Mouse (Mus musculus) intestine, postnatal 0 days (tissue): ENCODE measurements at regions not wholly inside any gene's neighbourhood (a gene's known extent, or its start where the extent isn't known, plus 50 kb on each side); places are given as distances from the start of the nearest gene placed in this dataset.

Experiments
- ATAC-seq: fragments of 200-750 bp; cut with Nextera tagmentation; 2 replicates; pipeline ENCODE4 v1.8.0; 2017; ENCODE audit warnings: mild to moderate bottlenecking, moderate TSS enrichment, moderate library complexity
- H3K27ac ChIP-seq: fragments of 300-500 bp; sonication (generic); 2 replicates; pipeline ENCODE4 v1.5.1; 2014; ENCODE audit warnings: mild to moderate bottlenecking, low read depth, low read length, moderate library complexity
- H3K27me3 ChIP-seq: fragments of 300-500 bp; sonication (generic); replicated peaks from 2 replicates; pipeline ENCODE4 v1.6.1; 2014; ENCODE audit warnings: low read length, mixed read lengths; ENCODE audit not compliant: control insufficient read depth, insufficient read depth
- H3K36me3 ChIP-seq: fragments of 300-500 bp; sonication (generic); 2 replicates; pipeline ENCODE4 v1.6.1; 2014; ENCODE audit warnings: mild to moderate bottlenecking, moderate library complexity; ENCODE audit not compliant: control insufficient read depth, insufficient read depth
- H3K4me1 ChIP-seq: fragments of 300-500 bp; sonication (generic); replicated peaks from 2 replicates; pipeline ENCODE4 v1.6.1; 2014; ENCODE audit warnings: antibody characterized with exemption, low read length, mixed read lengths; ENCODE audit not compliant: control insufficient read depth, insufficient read depth
- H3K4me2 ChIP-seq: fragments of 300-500 bp; sonication (generic); replicated peaks from 2 replicates; pipeline ENCODE4 v1.6.1; 2014; ENCODE audit warnings: low read depth, mild to moderate bottlenecking, moderate library complexity
- H3K4me3 ChIP-seq: fragments of 300-500 bp; sonication (generic); 2 replicates; pipeline ENCODE4 v1.5.1; 2014; ENCODE audit warnings: low read depth, low read length
- H3K9ac ChIP-seq: fragments of 300-500 bp; sonication (generic); 2 replicates; pipeline ENCODE4 v1.6.1; 2014; ENCODE audit warnings: mild to moderate bottlenecking, low read depth, low read length
- H3K9me3 ChIP-seq: fragments of 300-500 bp; sonication (generic); 2 replicates; pipeline ENCODE4 v1.6.1; 2016; ENCODE audit warnings: mixed run types; ENCODE audit not compliant: control insufficient read depth
- CTCF ChIP-seq: sonication (generic); IDR thresholded peaks from 2 replicates; pipeline ENCODE4 v1.5.1; 2016; ENCODE audit warnings: low read depth, mild to moderate bottlenecking, control low read depth, antibody characterized with exemption, moderate library complexity
- WGBS: fragments of 180-500 bp; shearing (Covaris S2); extraction: QIAGEN DNeasy Blood & Tissue Kit; methylation state at CpG from one replicate; pipeline ENCODE4 v1.1.7; 2014; 5-methylcytosine and 5-hydroxymethylcytosine counted together

GRCm38 (mm10) chr9:103847931-103848330 lies 86.3 kb upstream of the Tmem108 start:
- Histone ChIP-seq H3K4me2 (no peak overlapping the region), H3K27me3 (no peaks in the 10 kb centered on the region), H3K9me3 (no peaks in the 10 kb centered on the region), H3K4me3 (no peak overlapping the region), H3K9ac (no peak overlapping the region), H3K36me3 (no peaks in the 10 kb centered on the region), H3K27ac (no peak overlapping the region), H3K4me1 (no peaks in the 10 kb centered on the region)
- ATAC-seq = no peak
- WGBS = 56% methylated on average over 7 of the region's 7 CpGs
- TF ChIP-seq CTCF = no peak

DNA sequence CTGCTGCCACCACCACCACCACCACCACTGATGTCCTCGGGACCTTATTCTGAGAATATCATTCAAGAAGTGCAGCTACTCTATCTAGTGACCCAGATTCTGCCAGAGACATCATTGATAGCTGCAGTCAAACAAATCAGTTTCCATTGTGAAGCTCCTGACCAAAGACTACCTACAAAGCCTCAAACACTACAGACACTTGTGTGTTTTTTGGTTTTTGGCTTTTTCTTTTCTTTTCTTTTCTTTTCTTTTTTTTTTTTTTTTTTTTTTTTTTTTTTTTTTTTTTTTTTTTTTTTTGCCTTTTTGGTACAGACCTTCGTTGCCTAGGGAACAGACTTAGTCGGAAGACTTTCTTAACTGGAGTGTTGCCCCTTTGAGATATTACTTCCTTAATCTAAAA lies 87.4 kb upstream of the Tmem108 start:
- ATAC-seq = no peak
- WGBS = 89% methylated on average over 3 of the region's 3 CpGs

DNA sequence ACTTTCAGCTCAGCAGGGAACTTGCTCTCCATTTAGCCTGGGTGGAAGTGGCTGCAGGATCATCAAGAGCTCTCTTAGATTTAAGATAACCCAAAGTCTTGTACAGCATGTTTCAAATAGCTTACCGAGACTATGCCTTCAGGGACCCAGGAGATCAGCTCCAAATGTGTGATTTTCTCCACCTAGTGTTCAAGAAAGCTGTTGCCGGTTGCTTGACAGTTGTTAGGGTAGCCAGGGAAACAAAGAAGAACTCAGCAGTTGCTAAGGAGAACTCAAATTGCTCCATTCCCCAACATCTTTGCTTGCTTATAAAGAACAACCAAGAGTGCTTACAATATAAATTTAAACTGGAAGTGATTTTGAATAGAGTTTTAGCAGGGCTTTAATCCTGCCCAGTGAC lies 91.1 kb upstream of the Tmem108 start:
- TF ChIP-seq CTCF = no peak
- Histone ChIP-seq H3K9ac (no peak overlapping the region), H3K27me3 (no peaks in the 10 kb centered on the region), H3K4me3 (no peak overlapping the region), H3K36me3 (no peaks in the 10 kb centered on the region), H3K27ac (no peak overlapping the region), H3K4me2 (no peak overlapping the region), H3K4me1 (no peaks in the 10 kb centered on the region), H3K9me3 (peaks cover 4% of the 10 kb centered on the region; the same call in 1 of the 2 replicates)
- WGBS = 83% methylated on average over 2 of the region's 2 CpGs
- ATAC-seq = no peak

More for the DNA sequence above, 87.4 kb upstream of the Tmem108 start:
- H3K4me2 ChIP-seq = no peak overlapping the region
- H3K27me3 ChIP-seq = no peaks in the 10 kb centered on the region
- H3K9ac ChIP-seq = no peak overlapping the region
- H3K27ac ChIP-seq = no peak overlapping the region
- no peak overlapping the region for H3K4me3 ChIP-seq
- no peak for TF ChIP-seq CTCF
- H3K36me3 ChIP-seq = no peaks in the 10 kb centered on the region
- H3K4me1 ChIP-seq = no peaks in the 10 kb centered on the region
- peaks cover 4% of the 10 kb centered on the region; the same call in 1 of the 2 replicates for H3K9me3 ChIP-seq

DNA sequence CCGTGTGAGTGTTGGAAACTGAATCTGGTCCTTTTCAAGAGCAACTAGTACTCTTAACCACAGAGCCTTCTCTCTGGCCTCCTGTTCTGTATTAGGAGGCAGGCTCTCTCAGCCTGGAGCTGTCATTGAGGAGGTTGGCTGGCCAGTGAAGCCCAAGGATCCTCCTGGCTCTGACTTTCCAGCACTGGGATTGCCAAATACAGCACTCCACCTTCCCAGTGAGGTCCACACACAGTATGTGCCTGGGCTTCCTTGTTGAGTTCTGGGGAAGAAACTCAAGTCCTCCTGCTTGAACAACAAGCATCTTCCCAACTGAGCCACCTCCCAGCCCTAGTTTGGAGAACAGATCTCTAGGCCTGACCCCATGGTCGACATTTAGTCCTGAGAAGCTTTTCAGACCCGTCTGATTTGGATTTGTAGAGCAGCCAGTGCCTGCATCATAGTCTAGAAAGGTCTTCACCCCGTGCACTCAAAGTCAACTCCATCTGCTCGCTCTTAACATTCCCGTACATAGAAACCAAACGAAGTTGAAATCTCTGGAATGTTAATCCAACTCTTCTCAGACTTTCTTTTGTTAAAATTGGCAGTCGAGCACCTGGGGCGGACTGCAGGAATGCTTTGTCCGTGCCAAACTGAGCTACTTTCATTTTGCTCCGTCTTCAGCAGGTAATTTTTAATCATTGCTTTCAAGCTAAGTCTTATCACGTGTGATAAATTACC lies 99.2 kb upstream of the Tmem108 start:
- Histone ChIP-seq H3K4me3 (no peak overlapping the region), H3K27ac (no peak overlapping the region), H3K9me3 (no peaks in the 10 kb centered on the region), H3K36me3 (no peaks in the 10 kb centered on the region), H3K4me2 (peak overlapping the region; percentile 25), H3K4me1 (no peaks in the 10 kb centered on the region), H3K9ac (no peak overlapping the region), H3K27me3 (no peaks in the 10 kb centered on the region)
- ATAC-seq = no peak
- WGBS = 39% methylated on average over 12 of the region's 12 CpGs
- no peak for TF ChIP-seq CTCF

- H3K4me2 ChIP-seq = no peak overlapping the region
- H3K27ac ChIP-seq = no peak overlapping the region
- WGBS = 86% methylated on average over 7 of the region's 7 CpGs
- H3K4me1 ChIP-seq = no peaks in the 10 kb centered on the region
- no peaks in the 10 kb centered on the region for H3K36me3 ChIP-seq
- H3K9me3 ChIP-seq = no peaks in the 10 kb centered on the region
- H3K4me3 ChIP-seq = no peak overlapping the region
- ATAC-seq = no peak
- TF ChIP-seq CTCF = no peak
- H3K27me3 ChIP-seq = no peaks in the 10 kb centered on the region
- H3K9ac ChIP-seq = no peak overlapping the region
These were observed 100.9 kb upstream of the Tmem108 start for GRCm38 (mm10) chr9:103862493-103862892.

- no peaks in the 10 kb centered on the region for H3K36me3 ChIP-seq
- H3K4me1 ChIP-seq = no peaks in the 10 kb centered on the region
- TF ChIP-seq CTCF = no peak
- no peaks in the 10 kb centered on the region for H3K9me3 ChIP-seq
- no peak overlapping the region for H3K4me3 ChIP-seq
- no peak overlapping the region for H3K27ac ChIP-seq
- no peaks in the 10 kb centered on the region for H3K27me3 ChIP-seq
- no peak for ATAC-seq
- H3K4me2 ChIP-seq = no peak overlapping the region
- WGBS = 76% methylated on average over 9 of the region's 9 CpGs
- H3K9ac ChIP-seq = no peak overlapping the region
These were observed 106.0 kb upstream of the Tmem108 start for GRCm38 (mm10) chr9:103867433-103868209.
